Mouse (Mus musculus) urinary bladder, postnatal 0 days (tissue): ENCODE measurements around the gene Aatf. TPM values are rescaled to one million over a fixed set of nuclear protein-coding genes. Genes with fewer than 3 reads are reported as not detected.

ENCODE experiments used
- polyA plus RNA-seq: library from polyadenylated mRNA; unstranded; fragments of >200 nt; fragmentation: Nextera tagmentation; extraction: Ambion mirVana; gene quantifications from 2 replicates; pipeline ENCODE4 v1.2.1, GENCODE M21; 2015

Aatf gene
- polyA plus RNA-seq, result 26.0 and 26.7 TPM in 2 replicates

DNA sequence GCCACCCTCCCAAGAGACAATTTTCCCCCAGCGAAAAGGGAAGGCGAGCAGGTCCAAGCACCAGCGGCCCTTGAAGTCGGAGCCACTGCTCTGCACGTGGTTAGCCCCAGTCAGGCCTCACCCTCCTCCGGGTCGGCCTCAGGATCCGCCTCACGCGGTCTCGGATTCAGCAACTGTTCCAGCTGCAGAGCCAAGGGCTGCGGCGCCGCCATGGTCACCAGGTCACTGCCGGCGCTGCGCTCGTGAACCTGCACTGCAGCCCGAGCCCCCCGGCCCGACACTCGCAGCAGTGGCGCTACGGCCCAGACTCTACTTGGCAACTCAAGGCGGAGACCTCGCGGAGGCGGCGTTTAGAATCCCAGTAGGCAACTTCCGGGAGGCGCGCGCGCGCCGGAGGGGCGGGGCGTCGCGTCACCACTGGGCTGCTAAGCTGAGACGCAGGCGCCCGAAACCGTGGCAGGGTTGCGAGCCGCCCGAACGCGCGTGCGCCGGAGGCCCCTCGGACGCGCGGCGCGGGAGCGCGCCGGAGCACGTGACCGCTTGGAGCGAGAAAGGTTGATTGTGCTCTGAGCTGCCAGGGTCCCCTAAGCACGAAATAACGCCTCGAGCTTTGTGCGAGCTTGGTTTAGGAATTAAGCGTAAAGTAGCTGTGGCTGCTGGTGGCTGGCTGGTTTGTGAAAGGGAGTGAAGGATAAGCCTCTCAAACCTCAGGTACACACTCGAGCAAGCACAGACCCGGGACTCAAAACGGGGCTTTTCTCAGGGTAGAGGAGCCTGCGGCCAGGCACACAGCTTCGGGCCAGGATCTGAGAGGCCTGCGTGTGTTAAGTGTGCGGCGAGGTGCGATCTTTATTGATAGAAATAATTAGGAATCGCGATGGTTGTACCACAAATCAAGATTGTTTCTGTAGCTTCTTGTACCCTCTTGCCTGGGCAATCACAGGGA lies at the start of gene Aatf:
Gene Aatf (minus strand): TSS at position 352 of the 946 bp plus-strand sequence.

DNA sequence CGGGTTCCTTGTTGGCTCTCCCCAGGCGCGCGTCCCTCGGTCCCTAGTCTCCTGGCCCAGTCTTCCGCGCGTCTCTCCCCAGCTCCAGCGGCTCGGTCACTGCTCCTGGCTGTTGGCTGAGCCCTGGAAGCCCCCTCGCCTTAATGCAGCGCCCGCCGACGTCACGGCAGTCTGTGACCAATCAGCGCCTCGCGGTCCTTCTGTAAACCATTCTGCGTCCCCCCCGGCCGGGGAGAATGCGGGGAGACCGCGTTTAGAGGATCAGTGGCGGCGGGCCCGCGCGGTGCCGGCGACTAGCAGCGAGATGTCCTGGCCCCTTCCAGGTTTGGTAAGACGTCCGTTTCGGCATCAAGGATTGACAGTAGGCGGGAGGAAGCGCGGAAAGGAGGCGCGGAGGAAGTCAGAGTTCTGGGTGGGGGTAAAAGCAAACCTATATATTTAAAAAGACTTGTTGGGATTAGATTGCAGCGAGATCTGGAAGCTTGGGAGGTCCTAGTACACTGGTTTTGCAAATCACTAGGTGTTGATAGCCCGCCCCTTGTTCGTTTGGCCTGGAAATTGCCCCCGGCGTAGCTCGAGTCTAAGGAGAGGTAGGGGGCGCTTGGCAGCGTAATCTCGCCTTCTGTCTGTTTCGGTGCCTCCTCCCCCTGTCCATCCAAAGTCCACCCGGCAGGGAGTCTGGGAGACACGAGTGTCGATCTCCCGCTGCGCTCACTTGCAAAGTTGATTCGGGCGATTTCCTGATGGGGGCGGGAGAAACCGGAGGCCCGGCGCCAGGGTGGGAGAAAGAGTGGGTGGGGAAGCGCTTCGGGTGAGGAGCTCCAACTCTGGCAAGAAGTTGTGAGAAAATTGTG lies 12.3 kb upstream of the Aatf start, which contains the start of gene Lhx1:
Gene Lhx1 (minus strand): TSS at position 115 of the 854 bp plus-strand sequence.

Other genes with a start within 250 kb of the Aatf start
- not detected in 2 replicates for gene Lhx1, start 12.0 kb upstream of the Aatf start, polyA plus RNA-seq